Mouse (Mus musculus): Measurements from ENCODE around the gene Ear1.
"Not testable (repeated sequence)": the region's sequence is repeated elsewhere in the genome, so short reads cannot be mapped to it uniquely, and the experiment has no call there.

The Ear1 gene

GRCm38 (mm10) chr14:43796905-43797470 lies 78.3 kb downstream of the Ear1 start:
- not testable (repeated sequence) for DNase-seq (ENCODE audit: low spot score in 2 of 2)

GRCm38 (mm10) chr14:43796069-43796904 lies 79.0 kb downstream of the Ear1 start:
- no peak for DNase-seq (ENCODE audit: low spot score in 2 of 2)

DNA sequence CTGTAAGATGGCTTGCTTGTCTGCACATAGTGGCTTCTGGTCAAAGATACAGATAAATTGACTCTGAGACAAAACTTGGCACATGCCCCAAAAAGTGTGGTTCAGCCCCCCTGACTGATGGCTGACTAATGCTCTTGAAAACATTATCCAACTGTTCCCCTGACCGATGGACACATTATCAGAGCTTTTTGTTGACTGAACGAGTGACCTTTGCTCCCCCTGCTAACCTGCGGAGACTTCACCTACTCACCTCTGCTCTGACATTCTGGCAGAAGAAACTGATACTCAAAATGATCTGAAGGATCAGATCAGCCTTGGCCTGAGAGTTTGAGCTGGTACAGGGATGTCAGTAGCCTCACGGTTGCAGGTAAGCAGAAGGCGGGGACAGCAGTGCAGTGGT lies 81.5 kb downstream of the Ear1 start:
- not testable (repeated sequence) for DNase-seq (ENCODE audit: low spot score in 2 of 2)

DNA sequence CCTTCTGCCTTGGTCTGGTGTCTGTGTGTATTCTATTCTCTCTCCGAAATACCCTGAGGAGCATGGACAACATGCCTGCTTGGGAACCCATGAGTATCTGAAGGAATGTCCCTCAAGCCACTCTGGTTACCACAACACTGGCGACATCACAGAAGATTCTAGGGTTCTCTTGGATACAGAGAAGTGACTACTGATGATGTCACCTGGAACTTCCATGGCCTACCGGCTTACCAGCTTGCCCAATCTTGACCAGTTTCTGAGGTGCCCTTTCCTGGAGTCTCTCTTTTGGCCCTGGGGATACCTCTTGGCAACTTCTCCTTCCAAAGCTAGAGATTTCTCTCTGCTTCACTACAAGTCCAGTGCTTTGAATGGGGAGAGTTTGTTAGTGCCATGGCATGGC lies 90.7 kb downstream of the Ear1 start, which contains the start of gene Gm8180:
TSS of gene Gm8180 (minus strand) at position 101 of the 400 bp plus-strand sequence.
- DNase-seq (ENCODE audit: low spot score in 2 of 2), result not testable (repeated sequence)

Data from urinary bladder, postnatal 4 days (tissue).